Mouse (Mus musculus): ENCODE data around the gene Naa80.

DNA sequence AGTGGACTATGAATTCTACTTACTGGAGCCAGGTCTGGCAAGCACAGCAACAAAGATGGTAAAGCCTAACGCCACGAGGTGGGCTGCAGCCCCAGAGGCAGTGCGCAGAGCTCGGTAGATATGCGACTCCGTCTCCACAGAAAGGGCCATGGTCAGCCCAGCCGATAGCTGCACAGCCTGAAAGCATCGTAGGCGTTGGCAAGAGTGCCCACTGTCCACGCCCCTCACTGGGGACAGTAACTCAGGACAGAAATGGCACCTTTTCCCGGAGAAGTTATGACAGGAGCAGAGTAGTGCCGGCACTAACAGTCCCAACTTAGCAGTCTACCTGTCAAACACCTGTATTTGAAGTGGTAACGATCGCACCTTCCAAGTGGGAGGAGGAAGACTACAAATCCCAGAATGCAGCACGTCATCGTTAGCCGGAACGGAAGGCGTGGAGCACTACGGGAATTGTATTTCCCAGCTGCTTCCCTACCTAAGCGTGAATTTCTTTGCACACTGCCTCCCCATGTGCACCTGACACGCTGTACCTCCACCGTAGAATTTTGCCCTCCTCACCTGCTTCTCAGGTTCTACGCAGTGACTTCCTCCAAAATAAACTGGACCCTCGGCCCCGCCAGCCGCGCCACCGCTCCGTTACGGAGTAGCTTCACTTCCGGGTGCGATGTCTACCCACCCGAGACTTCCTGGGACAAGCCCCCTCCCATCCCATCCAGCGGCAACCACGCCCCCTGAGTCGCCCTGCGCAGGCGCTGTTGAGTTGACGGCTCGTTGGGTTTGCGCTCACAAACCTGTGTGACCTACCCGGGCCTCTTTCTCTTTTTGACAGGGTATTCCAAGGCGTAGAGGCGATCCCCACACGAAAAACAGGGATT, 37.0 kb upstream of the Naa80 start, which contains the start of the genes Cyb561d2 and Nprl2:
- TF ChIP-seq POLR2A (IDR thresholded peaks at IDR 0.05; ENCODE audit: low read depth, low read length) (peak; percentile 70), CTCF (IDR thresholded peaks at IDR 0.05; ENCODE audit: borderline replicate concordance, insufficient read depth, low read length) (no peak)

All from embryonic fibroblast, embryonic 13.5 days (primary cell).